Mouse (Mus musculus) cerebellum, adult 2 months (tissue): ENCODE data around the gene Ankub1.

Source experiments
- CTCF ChIP-seq: fragments of 200-500 bp; IDR thresholded peaks from 2 replicates; pipeline ENCODE4 v1.5.1; 2011; ENCODE audit warnings: low read depth, mild to moderate bottlenecking, control low read depth, low read length, moderate library complexity, borderline replicate concordance; ENCODE audit not compliant: insufficient read depth
- POLR2A ChIP-seq: fragments of 200-500 bp; IDR thresholded peaks from 2 replicates; pipeline ENCODE4 v1.6.1; 2011; ENCODE audit warnings: low read length, control low read depth, borderline replicate concordance; ENCODE audit not compliant: insufficient read depth

GRCm38 (mm10) chr3:57653646-57654045 lies 39.0 kb downstream of the Ankub1 start:
- no peak for TF ChIP-seq CTCF
- TF ChIP-seq POLR2A: no peak
